Mouse (Mus musculus) bone marrow macrophage, adult 2 months (primary cell): ENCODE data around the gene Miga1.

Experiments
- CTCF ChIP-seq: IDR thresholded peaks from 2 replicates; pipeline ENCODE4 v1.5.1; 2012; ENCODE audit warnings: low read depth, mild to moderate bottlenecking, low read length, moderate library complexity
- POLR2A ChIP-seq: IDR thresholded peaks from 2 replicates; pipeline ENCODE4 v1.6.1; 2012; ENCODE audit warnings: mild to moderate bottlenecking, low read depth, low read length, borderline replicate concordance

DNA sequence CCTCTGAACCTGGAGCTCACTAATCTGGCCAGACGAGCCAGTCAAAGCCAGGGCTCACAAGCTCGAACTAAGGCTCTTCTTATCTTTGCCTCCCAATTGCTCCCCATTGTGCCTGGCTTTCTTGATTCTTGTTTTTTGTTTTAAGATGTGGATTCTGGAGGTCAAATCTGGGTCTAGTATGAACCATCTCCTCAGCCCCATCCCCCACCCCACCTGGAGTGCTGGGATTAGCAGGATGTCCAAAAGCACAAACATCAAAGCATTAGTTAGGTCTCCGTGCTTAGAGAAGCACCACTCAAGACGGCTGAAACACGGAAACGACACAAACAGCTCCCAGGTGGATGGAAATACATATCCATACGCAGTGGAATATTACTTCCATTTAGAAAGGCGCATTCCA, 4.1 kb downstream of the Miga1 start:
- no peak for TF ChIP-seq POLR2A
- TF ChIP-seq CTCF: no peak
